Mouse (Mus musculus): ENCODE measurements around the gene 1700003E16Rik. TPM values are rescaled to one million over a fixed set of nuclear protein-coding genes. Genes with fewer than 3 reads are reported as not detected.
A peak's percentile ranks its signal among the peaks of the same experiment; 100 is the strongest.

Gene 1700003E16Rik
- polyA plus RNA-seq, 1 experiment from 2014 or later: 0.64 TPM

GRCm38 (mm10) chr6:83180605-83181004 is 24.4 kb downstream of the 1700003E16Rik start:
- H3K36me3 ChIP-seq: peaks cover 49% of the 10 kb centered on the region
- no peaks in the 10 kb centered on the region for H3K27me3 ChIP-seq (replicated peaks)
- no peak overlapping the region for H3K4me2 ChIP-seq
- peaks cover 22% of the 10 kb centered on the region for H3K4me1 ChIP-seq
- ATAC-seq (ENCODE audit: extremely low read depth, insufficient number of reproducible peaks, low FRiP score, low TSS enrichment): no peak
- H3K27ac ChIP-seq (replicated peaks): no peak overlapping the region
- no peaks in the 10 kb centered on the region for H3K9me3 ChIP-seq
- no peak overlapping the region for H3K4me3 ChIP-seq
- WGBS: 79% methylated on average over 6 of the region's 6 CpGs
- H3K9ac ChIP-seq: no peak overlapping the region

DNA sequence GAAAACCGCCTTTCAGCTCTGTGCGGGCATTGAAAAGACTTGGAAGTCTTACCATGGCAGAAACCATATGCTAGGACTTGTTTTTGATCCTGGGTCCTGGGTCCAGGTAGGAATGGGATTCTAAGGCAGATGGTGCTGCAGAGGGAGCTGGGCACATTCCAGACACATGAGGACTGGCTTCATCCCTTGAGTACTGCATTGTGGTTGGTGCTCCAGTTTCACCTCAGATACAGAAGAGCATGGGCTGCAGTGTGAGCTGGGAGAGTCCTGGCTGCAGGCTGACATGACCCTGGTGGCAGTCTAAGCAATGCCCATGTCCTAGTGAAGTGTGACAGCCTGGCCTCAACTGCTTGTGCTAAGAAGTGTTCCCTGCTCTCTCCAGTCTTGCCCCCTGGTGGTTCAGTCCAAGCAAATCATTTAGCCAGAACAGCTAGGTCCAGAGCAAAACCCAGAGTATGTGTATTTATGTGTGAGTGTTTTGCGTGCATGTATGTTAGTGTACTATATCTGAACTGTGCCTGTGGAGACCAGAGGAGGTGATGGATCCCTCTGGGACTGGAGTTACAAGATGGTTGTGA is 28.7 kb downstream of the 1700003E16Rik start:
- no peak overlapping the region for H3K9ac ChIP-seq
- H3K9me3 ChIP-seq: no peaks in the 10 kb centered on the region
- peaks cover 51% of the 10 kb centered on the region for H3K36me3 ChIP-seq
- no peak overlapping the region for H3K4me3 ChIP-seq
- no peak overlapping the region for H3K27ac ChIP-seq (replicated peaks)
- 90% methylated on average over 3 of the region's 3 CpGs for WGBS
- ATAC-seq (ENCODE audit: extremely low read depth, insufficient number of reproducible peaks, low FRiP score, low TSS enrichment): no peak
- H3K27me3 ChIP-seq (replicated peaks): no peaks in the 10 kb centered on the region
- H3K4me2 ChIP-seq: no peak overlapping the region
- peaks cover 31% of the 10 kb centered on the region for H3K4me1 ChIP-seq

GRCm38 (mm10) chr6:83185895-83186861 is 30.0 kb downstream of the 1700003E16Rik start:
- peak overlapping the region; percentile 37; the same call in 1 of the 2 replicates for H3K9ac ChIP-seq
- WGBS: 17% methylated on average over 25 of the region's 25 CpGs
- peak overlapping the region; percentile 29 for H3K4me3 ChIP-seq

GRCm38 (mm10) chr6:83186946-83187345 is 30.7 kb downstream of the 1700003E16Rik start:
- Histone ChIP-seq H3K4me3 (no peak overlapping the region), H3K27ac (replicated peaks) (no peak overlapping the region), H3K4me2 (no peak overlapping the region), H3K4me1 (peaks cover 26% of the 10 kb centered on the region), H3K9ac (peak overlapping the region; percentile 24; the same call in 1 of the 2 replicates), H3K27me3 (replicated peaks) (no peaks in the 10 kb centered on the region), H3K36me3 (peaks cover 71% of the 10 kb centered on the region), H3K9me3 (no peaks in the 10 kb centered on the region)
- whole genome bisulfite sequencing: 90% methylated on average over 2 of the region's 2 CpGs
- ATAC-seq (ENCODE audit: extremely low read depth, insufficient number of reproducible peaks, low FRiP score, low TSS enrichment): no peak

More at GRCm38 (mm10) chr6:83185895-83186861, 30.0 kb downstream of the 1700003E16Rik start:
- peak overlapping the region; percentile 56 for H3K4me2 ChIP-seq
- H3K36me3 ChIP-seq: peaks cover 64% of the 10 kb centered on the region
- H3K4me1 ChIP-seq: peaks cover 26% of the 10 kb centered on the region
- 0 out of 2 replicates have a peak, but pooled peaks have one; percentile 51 for ATAC-seq (ENCODE audit: extremely low read depth, insufficient number of reproducible peaks, low FRiP score, low TSS enrichment)
- no peaks in the 10 kb centered on the region for H3K27me3 ChIP-seq (replicated peaks)
- H3K27ac ChIP-seq (replicated peaks): no peak overlapping the region
- no peaks in the 10 kb centered on the region for H3K9me3 ChIP-seq

DNA sequence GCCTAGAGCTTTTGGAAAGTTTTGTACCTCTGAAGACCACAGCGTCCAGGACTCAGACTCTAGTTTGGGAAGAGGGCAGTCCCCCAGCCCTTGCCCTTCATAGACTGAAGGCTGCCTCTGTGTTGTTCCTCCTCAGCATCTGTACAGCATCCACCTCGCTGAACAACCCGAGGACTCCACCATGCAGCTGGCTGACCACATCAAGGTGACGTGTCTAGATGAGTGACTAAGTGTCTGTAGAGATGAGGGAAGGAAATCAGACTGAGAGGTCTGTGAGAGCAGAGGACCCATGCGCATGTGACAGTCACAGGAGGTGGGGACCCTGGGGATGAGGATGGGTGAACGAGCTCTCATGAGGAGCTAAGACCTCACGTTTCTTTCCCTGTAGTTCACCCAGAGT is 37.4 kb downstream of the 1700003E16Rik start:
- Histone ChIP-seq H3K4me3 (no peak overlapping the region), H3K4me2 (no peak overlapping the region), H3K27me3 (replicated peaks) (no peaks in the 10 kb centered on the region), H3K4me1 (peaks cover 19% of the 10 kb centered on the region), H3K27ac (replicated peaks) (no peak overlapping the region), H3K9me3 (no peaks in the 10 kb centered on the region), H3K36me3 (peaks cover 100% of the 10 kb centered on the region), H3K9ac (no peak overlapping the region)
- no peak for ATAC-seq (ENCODE audit: extremely low read depth, insufficient number of reproducible peaks, low FRiP score, low TSS enrichment)
- 90% methylated on average over 7 of the region's 7 CpGs for WGBS

DNA sequence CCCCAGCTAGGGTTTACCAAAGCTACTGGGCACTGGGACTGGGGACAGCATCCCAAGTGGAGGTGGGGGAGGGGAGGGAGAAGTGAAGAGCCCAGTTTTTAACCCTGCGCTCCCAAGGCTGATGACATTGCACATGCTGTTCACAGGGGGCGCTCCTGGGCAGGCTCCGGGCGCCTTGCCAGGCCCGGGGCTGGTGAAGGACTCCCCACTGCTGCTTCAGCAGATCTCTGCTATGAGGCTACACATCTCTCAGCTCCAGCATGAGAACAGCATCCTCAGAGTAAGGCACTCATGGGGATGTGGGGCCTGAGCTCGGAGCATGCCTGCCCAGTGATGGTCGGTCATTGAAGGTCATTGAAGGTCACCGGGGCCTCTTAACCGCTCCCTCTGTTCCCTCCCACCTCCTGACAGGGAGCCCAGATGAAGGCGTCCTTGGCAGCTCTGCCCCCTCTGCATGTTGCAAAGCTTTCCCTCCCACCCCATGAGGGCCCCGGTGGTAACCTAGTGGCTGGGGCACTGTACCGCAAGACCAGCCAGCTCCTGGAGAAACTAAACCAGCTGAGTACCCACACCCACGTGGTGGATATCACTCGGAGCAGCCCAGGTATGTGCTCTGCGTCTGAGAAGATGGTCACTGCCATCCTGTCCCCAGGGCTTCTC is 41.3 kb downstream of the 1700003E16Rik start:
- Histone ChIP-seq H3K4me2 (no peak overlapping the region), H3K27ac (replicated peaks) (peak overlapping the region; percentile 20; the same call in 1 of the 2 replicates), H3K36me3 (peaks cover 86% of the 10 kb centered on the region), H3K9me3 (no peaks in the 10 kb centered on the region), H3K27me3 (replicated peaks) (no peaks in the 10 kb centered on the region), H3K4me1 (peaks cover 15% of the 10 kb centered on the region), H3K9ac (peak overlapping the region; percentile 47; the same call in 1 of the 2 replicates), H3K4me3 (no peak overlapping the region)
- 34% methylated on average over 15 of the region's 15 CpGs for WGBS
- no peak for ATAC-seq (ENCODE audit: extremely low read depth, insufficient number of reproducible peaks, low FRiP score, low TSS enrichment)

DNA sequence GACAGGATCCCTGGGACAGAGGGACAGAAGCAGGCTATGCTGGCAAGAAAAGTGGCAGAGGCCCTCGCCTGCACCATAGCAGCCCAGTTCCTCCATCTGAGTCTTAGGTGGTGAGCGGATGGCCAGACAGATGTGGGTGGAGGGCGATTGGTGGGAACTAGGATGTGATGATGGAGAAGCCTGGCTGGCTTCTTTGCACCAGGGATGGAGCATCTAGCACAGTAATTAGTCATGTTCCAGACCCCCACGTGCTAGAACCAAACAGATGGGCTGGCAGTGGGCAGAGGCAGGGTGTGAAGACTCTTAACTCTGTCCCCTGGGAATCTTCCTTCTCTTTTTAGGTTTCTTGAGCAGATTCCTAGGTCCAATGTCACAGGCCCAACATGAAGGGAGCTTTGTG is 47.1 kb downstream of the 1700003E16Rik start:
- Histone ChIP-seq H3K27me3 (replicated peaks) (no peaks in the 10 kb centered on the region), H3K9ac (no peak overlapping the region), H3K27ac (replicated peaks) (no peak overlapping the region), H3K4me3 (no peak overlapping the region), H3K4me2 (no peak overlapping the region), H3K36me3 (peaks cover 28% of the 10 kb centered on the region), H3K4me1 (peaks cover 7% of the 10 kb centered on the region; the same call in 1 of the 2 replicates), H3K9me3 (no peaks in the 10 kb centered on the region)
- 82% methylated on average over 4 of the region's 4 CpGs for WGBS
- ATAC-seq (ENCODE audit: extremely low read depth, insufficient number of reproducible peaks, low FRiP score, low TSS enrichment): no peak

DNA sequence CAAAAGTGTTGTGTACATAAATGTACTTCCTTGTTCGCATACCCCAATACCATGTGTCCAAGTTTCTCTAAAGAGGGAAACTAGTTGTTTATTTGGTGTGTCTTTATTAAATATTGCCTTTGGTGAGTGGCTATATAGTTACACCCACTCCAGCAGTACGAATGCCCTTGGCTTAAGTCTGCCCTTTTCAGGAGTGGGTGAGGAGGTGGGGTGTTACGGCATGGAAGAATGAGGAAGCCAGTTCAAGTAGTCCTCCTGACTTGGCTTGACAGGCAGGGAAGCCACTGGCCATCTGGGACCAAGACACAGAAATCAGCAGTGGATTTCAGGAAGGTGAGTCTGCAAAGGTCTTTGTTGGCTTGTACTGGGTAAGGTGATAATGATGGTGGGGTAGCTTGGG is 49.6 kb downstream of the 1700003E16Rik start:
- Histone ChIP-seq H3K4me2 (no peak overlapping the region), H3K27ac (replicated peaks) (no peak overlapping the region), H3K9me3 (no peaks in the 10 kb centered on the region), H3K9ac (no peak overlapping the region), H3K4me1 (peaks cover 15% of the 10 kb centered on the region), H3K4me3 (no peak overlapping the region), H3K36me3 (peaks cover 5% of the 10 kb centered on the region), H3K27me3 (replicated peaks) (no peaks in the 10 kb centered on the region)
- WGBS: 86% methylated on average over 3 of the region's 3 CpGs
- ATAC-seq (ENCODE audit: extremely low read depth, insufficient number of reproducible peaks, low FRiP score, low TSS enrichment): no peak

DNA sequence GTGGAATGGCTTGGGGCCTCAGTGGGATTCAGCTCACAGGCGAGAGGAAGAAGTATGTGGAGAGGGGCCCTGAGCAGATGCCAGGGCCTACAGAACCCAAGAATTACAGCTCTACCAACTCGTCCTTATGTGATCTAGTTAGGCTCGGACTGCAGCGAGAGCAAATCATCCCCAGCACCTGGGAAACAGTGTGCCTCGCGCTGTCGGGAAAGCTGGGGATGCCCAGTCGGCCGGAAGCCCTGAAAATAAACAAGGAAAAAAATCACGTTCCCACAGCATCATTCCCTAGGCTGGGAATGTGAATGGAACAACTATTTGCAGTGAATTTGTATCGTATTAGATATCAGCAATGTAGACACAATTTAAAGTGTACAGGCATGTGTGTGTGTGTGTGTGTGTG is 50.1 kb downstream of the 1700003E16Rik start:
- no peak overlapping the region for H3K9ac ChIP-seq
- H3K27ac ChIP-seq (replicated peaks): no peak overlapping the region
- H3K36me3 ChIP-seq: no peaks in the 10 kb centered on the region
- H3K4me2 ChIP-seq: no peak overlapping the region
- 69% methylated on average over 11 of the region's 11 CpGs for WGBS
- H3K27me3 ChIP-seq (replicated peaks): no peaks in the 10 kb centered on the region
- H3K4me3 ChIP-seq: no peak overlapping the region
- H3K9me3 ChIP-seq: no peaks in the 10 kb centered on the region
- no peak for ATAC-seq (ENCODE audit: extremely low read depth, insufficient number of reproducible peaks, low FRiP score, low TSS enrichment)
- H3K4me1 ChIP-seq: peaks cover 17% of the 10 kb centered on the region

DNA sequence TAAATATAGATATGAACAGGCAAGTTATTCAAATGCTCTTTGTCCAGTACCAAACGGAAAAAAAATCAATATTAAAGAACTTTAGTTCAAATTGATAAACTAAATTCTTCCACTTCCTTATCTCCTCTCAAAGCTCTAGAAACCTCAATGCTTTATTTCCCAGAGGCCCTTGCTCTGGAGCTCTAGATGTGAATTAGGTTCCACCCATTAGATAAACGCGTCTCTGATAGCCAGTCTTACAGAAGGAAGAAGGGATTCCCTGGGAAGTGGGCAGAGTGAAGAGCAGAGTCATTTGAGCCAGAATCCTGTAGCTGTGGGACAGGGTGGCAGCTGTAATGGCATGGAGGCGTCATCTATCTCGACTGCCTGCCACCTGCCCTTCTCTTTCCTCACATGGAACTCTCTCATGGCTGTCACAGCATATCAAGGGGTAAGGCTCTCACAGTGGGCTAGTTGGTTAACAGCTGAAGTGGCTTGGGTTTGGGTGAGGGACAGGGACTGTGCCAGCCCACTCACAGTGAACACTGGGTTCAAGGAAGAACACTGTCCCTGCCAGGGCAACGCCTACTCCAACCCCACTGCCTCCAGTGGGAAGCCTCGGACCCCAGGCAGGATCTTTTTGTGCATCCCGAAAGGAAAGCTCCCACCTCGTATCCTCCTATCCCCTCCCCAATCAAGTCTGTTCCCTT is 51.3 kb downstream of the 1700003E16Rik start:
- Histone ChIP-seq H3K9me3 (no peaks in the 10 kb centered on the region), H3K27ac (replicated peaks) (no peak overlapping the region), H3K4me2 (no peak overlapping the region), H3K9ac (no peak overlapping the region), H3K36me3 (no peaks in the 10 kb centered on the region), H3K27me3 (replicated peaks) (no peaks in the 10 kb centered on the region), H3K4me1 (peaks cover 20% of the 10 kb centered on the region), H3K4me3 (no peak overlapping the region)
- ATAC-seq (ENCODE audit: extremely low read depth, insufficient number of reproducible peaks, low FRiP score, low TSS enrichment): no peak
- WGBS: 49% methylated on average over 9 of the region's 9 CpGs

DNA sequence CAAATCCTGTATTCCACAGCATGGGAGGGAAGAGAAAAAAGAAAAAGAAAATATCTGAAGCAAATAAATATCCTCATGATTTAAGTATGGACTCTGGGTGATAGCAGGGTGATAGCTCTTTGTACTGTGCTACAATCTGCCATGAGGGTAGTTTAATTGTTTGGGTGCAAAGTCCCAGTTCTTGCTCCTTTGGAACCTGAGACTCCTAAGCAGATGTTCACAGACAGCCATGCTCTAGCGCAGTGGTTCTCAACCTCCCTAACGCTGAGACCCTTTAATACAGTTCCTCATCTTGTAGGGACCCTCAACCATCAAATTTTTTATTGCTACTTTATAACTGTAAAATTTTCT is 51.8 kb downstream of the 1700003E16Rik start:
- Histone ChIP-seq H3K9ac (no peak overlapping the region), H3K9me3 (no peaks in the 10 kb centered on the region), H3K27ac (replicated peaks) (no peak overlapping the region), H3K4me2 (no peak overlapping the region), H3K4me3 (no peak overlapping the region), H3K27me3 (replicated peaks) (no peaks in the 10 kb centered on the region), H3K36me3 (no peaks in the 10 kb centered on the region), H3K4me1 (peaks cover 20% of the 10 kb centered on the region)
- 67% methylated on average over 2 of the region's 2 CpGs for WGBS
- ATAC-seq (ENCODE audit: extremely low read depth, insufficient number of reproducible peaks, low FRiP score, low TSS enrichment): no peak
